Mouse (Mus musculus) midbrain, embryonic 11.5 days (tissue): ENCODE data around the gene Sh3kbp1. TPM values are rescaled to one million over a fixed set of nuclear protein-coding genes. Genes with fewer than 3 reads are reported as not detected.

Experiments
- ATAC-seq: fragments of 200-750 bp; cut with Nextera tagmentation; 2 replicates; pipeline ENCODE4 v1.8.0; 2017; ENCODE audit warnings: moderate TSS enrichment, moderate library complexity; ENCODE audit not compliant: low FRiP score
- DNase-seq: peaks from one replicate; pipeline ENCODE4 v3.0.0; 2015; ENCODE audit warnings: low spot score; ENCODE audit errors: missing footprints
- H3K27ac ChIP-seq: fragments of 300-500 bp; sonication (generic); 2 replicates; pipeline ENCODE4 v1.5.1; 2014; ENCODE audit warnings: low read depth, low read length
- H3K27me3 ChIP-seq: fragments of 300-500 bp; sonication (generic); 2 replicates; pipeline ENCODE4 v1.6.1; 2014; ENCODE audit warnings: mild to moderate bottlenecking, low read length, moderate library complexity, mixed read lengths; ENCODE audit not compliant: control insufficient read depth, insufficient read depth
- H3K36me3 ChIP-seq: fragments of 300-500 bp; sonication (generic); 2 replicates; pipeline ENCODE4 v1.6.1; 2014; ENCODE audit warnings: mild to moderate bottlenecking, low read length, moderate library complexity, mixed read lengths; ENCODE audit not compliant: control insufficient read depth, insufficient read depth
- H3K4me1 ChIP-seq: fragments of 300-500 bp; sonication (generic); 2 replicates; pipeline ENCODE4 v1.6.1; 2014; ENCODE audit warnings: low read length; ENCODE audit not compliant: control insufficient read depth, insufficient read depth
- H3K4me2 ChIP-seq: fragments of 300-500 bp; sonication (generic); 2 replicates; pipeline ENCODE4 v1.6.1; 2014; ENCODE audit warnings: mild to moderate bottlenecking, moderate library complexity
- H3K4me3 ChIP-seq: fragments of 300-500 bp; sonication (generic); 2 replicates; pipeline ENCODE4 v1.5.1; 2014; ENCODE audit warnings: low read depth, low read length
- H3K9ac ChIP-seq: fragments of 300-500 bp; sonication (generic); 2 replicates; pipeline ENCODE4 v1.6.1; 2014; ENCODE audit warnings: low read length
- H3K9me3 ChIP-seq: fragments of 300-500 bp; sonication (generic); 2 replicates; pipeline ENCODE4 v1.6.1; 2016; ENCODE audit warnings: low read length; ENCODE audit not compliant: control insufficient read depth
- WGBS: fragments of 180-500 bp; shearing (Covaris S2); extraction: QIAGEN DNeasy Blood & Tissue Kit; methylation state at CpG from one replicate; pipeline ENCODE4 v1.1.7; 2014; 5-methylcytosine and 5-hydroxymethylcytosine counted together
- polyA plus RNA-seq: library from polyadenylated mRNA; unstranded; fragments of >200 nt; fragmentation: Nextera tagmentation; extraction: Ambion mirVana; gene quantifications from 2 replicates; pipeline ENCODE4 v1.2.1, GENCODE M21; 2014

The Sh3kbp1 gene
- polyA plus RNA-seq, 1 experiment from 2014 or later, result 35.4 TPM

GRCm38 (mm10) chrX:159711070-159712029, 84.3 kb downstream of the Sh3kbp1 start:
- H3K4me2 ChIP-seq, result no peak overlapping the region
- DNase-seq, result no peak
- H3K4me3 ChIP-seq, result no peak overlapping the region
- 86% methylated on average over 13 of the region's 13 CpGs for WGBS
- no peaks in the 10 kb centered on the region for H3K4me1 ChIP-seq
- no peak overlapping the region for H3K9ac ChIP-seq
- no peaks in the 10 kb centered on the region for H3K9me3 ChIP-seq
- H3K27me3 ChIP-seq, result peaks cover 6% of the 10 kb centered on the region
- H3K27ac ChIP-seq, result no peak overlapping the region
- no peak for ATAC-seq
- H3K36me3 ChIP-seq, result no peaks in the 10 kb centered on the region

GRCm38 (mm10) chrX:159713191-159713590, 86.1 kb downstream of the Sh3kbp1 start:
- Histone ChIP-seq H3K4me2 (no peak overlapping the region), H3K27me3 (peaks cover 6% of the 10 kb centered on the region), H3K4me3 (no peak overlapping the region), H3K4me1 (no peaks in the 10 kb centered on the region), H3K36me3 (no peaks in the 10 kb centered on the region), H3K9me3 (no peaks in the 10 kb centered on the region), H3K9ac (no peak overlapping the region), H3K27ac (no peak overlapping the region)
- DNase-seq (no peak), ATAC-seq (no peak)
- WGBS, result 86% methylated on average over 2 of the region's 2 CpGs

GRCm38 (mm10) chrX:159721390-159721789, 94.3 kb downstream of the Sh3kbp1 start:
- Histone ChIP-seq H3K27ac (no peak overlapping the region), H3K4me3 (no peak overlapping the region), H3K4me2 (no peak overlapping the region), H3K9me3 (no peaks in the 10 kb centered on the region), H3K9ac (no peak overlapping the region), H3K4me1 (no peaks in the 10 kb centered on the region), H3K27me3 (peaks cover 7% of the 10 kb centered on the region), H3K36me3 (no peaks in the 10 kb centered on the region)
- ATAC-seq (no peak), DNase-seq (no peak)
- 86% methylated on average over 1 of the region's 1 CpGs for WGBS

- Histone ChIP-seq H3K9ac (no peak overlapping the region), H3K4me2 (no peak overlapping the region), H3K9me3 (no peaks in the 10 kb centered on the region), H3K4me1 (no peaks in the 10 kb centered on the region), H3K27ac (no peak overlapping the region), H3K4me3 (no peak overlapping the region), H3K36me3 (no peaks in the 10 kb centered on the region), H3K27me3 (no peaks in the 10 kb centered on the region; the same call in none of the 2 replicates)
- DNase-seq, result no peak
- WGBS, result 92% methylated on average over 3 of the region's 3 CpGs
- no peak for ATAC-seq
Measured at GRCm38 (mm10) chrX:159731421-159731820, 104.3 kb downstream of the Sh3kbp1 start.

- Histone ChIP-seq H3K27me3 (no peaks in the 10 kb centered on the region; the same call in none of the 2 replicates), H3K4me3 (no peak overlapping the region), H3K9ac (no peak overlapping the region), H3K4me2 (no peak overlapping the region), H3K27ac (no peak overlapping the region), H3K9me3 (no peaks in the 10 kb centered on the region), H3K36me3 (no peaks in the 10 kb centered on the region), H3K4me1 (no peaks in the 10 kb centered on the region)
- ATAC-seq (no peak), DNase-seq (no peak)
- 91% methylated on average over 3 of the region's 3 CpGs for WGBS
Measured at GRCm38 (mm10) chrX:159732845-159733244, 105.8 kb downstream of the Sh3kbp1 start.

- H3K27me3 ChIP-seq, result no peaks in the 10 kb centered on the region; the same call in none of the 2 replicates
- DNase-seq (no peak), ATAC-seq (no peak)
- no peak overlapping the region for H3K9ac ChIP-seq
- no peaks in the 10 kb centered on the region for H3K4me1 ChIP-seq
- no peak overlapping the region for H3K27ac ChIP-seq
- H3K9me3 ChIP-seq, result no peaks in the 10 kb centered on the region
- H3K4me2 ChIP-seq, result no peak overlapping the region
- no peaks in the 10 kb centered on the region for H3K36me3 ChIP-seq
- WGBS, result 83% methylated on average over 2 of the region's 2 CpGs
- H3K4me3 ChIP-seq, result no peak overlapping the region
Measured at GRCm38 (mm10) chrX:159733948-159734347, 106.9 kb downstream of the Sh3kbp1 start.

- no peak overlapping the region for H3K27ac ChIP-seq
- WGBS, result 60% methylated on average over 6 of the region's 6 CpGs
Measured at GRCm38 (mm10) chrX:159735513-159736099, 108.5 kb downstream of the Sh3kbp1 start.

GRCm38 (mm10) chrX:159737344-159737743, 110.3 kb downstream of the Sh3kbp1 start:
- no peaks in the 10 kb centered on the region for H3K9me3 ChIP-seq
- H3K27ac ChIP-seq, result no peak overlapping the region
- H3K4me3 ChIP-seq, result no peak overlapping the region
- no peak for ATAC-seq
- H3K9ac ChIP-seq, result no peak overlapping the region
- DNase-seq, result no peak
- H3K4me2 ChIP-seq, result no peak overlapping the region
- no peaks in the 10 kb centered on the region for H3K36me3 ChIP-seq
- 86% methylated on average over 1 of the region's 1 CpGs for WGBS
- H3K27me3 ChIP-seq, result no peaks in the 10 kb centered on the region; the same call in 1 of the 2 replicates
- H3K4me1 ChIP-seq, result no peaks in the 10 kb centered on the region

More at GRCm38 (mm10) chrX:159735513-159736099, 108.5 kb downstream of the Sh3kbp1 start:
- Histone ChIP-seq H3K4me1 (no peaks in the 10 kb centered on the region), H3K9me3 (no peaks in the 10 kb centered on the region), H3K4me2 (no peak overlapping the region), H3K9ac (no peak overlapping the region), H3K4me3 (no peak overlapping the region), H3K27me3 (no peaks in the 10 kb centered on the region; the same call in none of the 2 replicates), H3K36me3 (no peaks in the 10 kb centered on the region)
- DNase-seq (no peak), ATAC-seq (no peak)

GRCm38 (mm10) chrX:159744035-159744434, 117.0 kb downstream of the Sh3kbp1 start:
- Histone ChIP-seq H3K4me3 (no peak overlapping the region), H3K27me3 (peaks cover 10% of the 10 kb centered on the region), H3K4me2 (no peak overlapping the region), H3K27ac (no peak overlapping the region), H3K9ac (no peak overlapping the region), H3K9me3 (no peaks in the 10 kb centered on the region), H3K36me3 (no peaks in the 10 kb centered on the region), H3K4me1 (no peaks in the 10 kb centered on the region)
- ATAC-seq (no peak), DNase-seq (no peak)
- 70% methylated on average over 5 of the region's 5 CpGs for WGBS
